Mouse (Mus musculus) CH12.LX (cell line): ENCODE measurements around the gene Socs7. TPM values are rescaled to one million over a fixed set of nuclear protein-coding genes. Genes with fewer than 3 reads are reported as not detected.

Experiments used
- DNase-seq: peaks from one replicate; pipeline ENCODE4 v3.0.0-alpha.2; 2013; ENCODE audit errors: extremely low read depth
- H3K27ac ChIP-seq: 2 replicates; pipeline ENCODE4 v1.5.1; 2012; ENCODE audit warnings: low read depth, mild to moderate bottlenecking, control low read depth, moderate library complexity; ENCODE audit not compliant: insufficient read depth
- H3K27me3 ChIP-seq: replicated peaks from 2 replicates; pipeline ENCODE3; 2012; ENCODE audit warnings: inconsistent platforms
- H3K36me3 ChIP-seq, 2 experiments: replicated peaks in 1 of 2; 2 replicates each; pipeline versions ENCODE3 to v1.6.1; 2012; ENCODE audit warnings: inconsistent platforms in 1 of 2, low read length in 1 of 2, mild to moderate bottlenecking in 1 of 2, mixed read lengths in 1 of 2, moderate library complexity in 1 of 2; ENCODE audit not compliant: control insufficient read depth in 1 of 2, insufficient read depth in 1 of 2
- H3K4me1 ChIP-seq, 2 experiments: 2 replicates each; pipeline ENCODE4 v1.6.1; 2012; ENCODE audit warnings: inconsistent platforms in 1 of 2, moderate library complexity in 1 of 2; ENCODE audit not compliant: insufficient read depth in 2 of 2, control insufficient read depth in 1 of 2
- H3K4me2 ChIP-seq: 2 replicates; pipeline ENCODE4 v1.6.1; 2012; ENCODE audit warnings: low read depth, mild to moderate bottlenecking, control low read depth; ENCODE audit not compliant: poor library complexity, insufficient read depth, severe bottlenecking
- H3K4me3 ChIP-seq, 3 experiments: fragments of 150-350 bp in 1 of 3; sonication (generic) in 1 of 3; replicated peaks in 1 of 3; 2 replicates each; pipeline versions ENCODE3 to v1.5.1; 2011 to 2012; ENCODE audit warnings: low read depth in 2 of 3, low read length in 2 of 3, mild to moderate bottlenecking in 2 of 3, moderate library complexity in 2 of 3, control low read depth in 1 of 3, improper control_type of control experiment in 1 of 3, inconsistent platforms in 1 of 3, mixed read lengths in 1 of 3; ENCODE audit not compliant: poor library complexity in 1 of 3
- H3K79me2 ChIP-seq: replicated peaks from 2 replicates; pipeline ENCODE4 v1.6.1; 2012; ENCODE audit warnings: mild to moderate bottlenecking, moderate library complexity; ENCODE audit not compliant: control insufficient read depth, poor library complexity, insufficient read depth, severe bottlenecking; ENCODE audit errors: extremely low read depth
- H3K9ac ChIP-seq: 2 replicates; pipeline ENCODE4 v1.6.1; 2012; ENCODE audit warnings: low read depth, mild to moderate bottlenecking, control low read depth, moderate library complexity; ENCODE audit not compliant: insufficient read depth
- H3K9me3 ChIP-seq: replicated peaks from 2 replicates; pipeline ENCODE3; 2012; ENCODE audit warnings: low read length, inconsistent platforms, mixed read lengths
- CHD1 ChIP-seq: IDR thresholded peaks from 2 replicates; pipeline ENCODE4 v1.6.1; 2012; ENCODE audit warnings: low read depth, low read length, improper control_type of control experiment, inconsistent platforms
- E2F4 ChIP-seq: IDR thresholded peaks from 2 replicates; pipeline ENCODE4 v1.6.1; 2011; ENCODE audit warnings: low read depth, low read length, improper control_type of control experiment; ENCODE audit not compliant: insufficient replicate concordance
- ELF1 ChIP-seq: IDR thresholded peaks from 2 replicates; pipeline ENCODE4 v1.6.1; 2014; ENCODE audit warnings: low read depth, mild to moderate bottlenecking, inconsistent platforms, low read length, improper control_type of control experiment
- ETS1 ChIP-seq: conservative IDR thresholded peaks from 2 replicates; pipeline ENCODE4 v1.6.1; 2012; ENCODE audit warnings: low read depth, mild to moderate bottlenecking, inconsistent platforms, low read length, improper control_type of control experiment, moderate library complexity
- GABPA ChIP-seq: IDR thresholded peaks from 2 replicates; pipeline ENCODE4 v1.6.1; 2012; ENCODE audit warnings: low read depth, low read length, improper control_type of control experiment, inconsistent platforms; ENCODE audit not compliant: insufficient replicate concordance
- HCFC1 ChIP-seq: IDR thresholded peaks from 2 replicates; pipeline ENCODE4 v1.6.1; 2012; ENCODE audit warnings: low read depth, mild to moderate bottlenecking, inconsistent platforms, low read length, improper control_type of control experiment
- IRF4 ChIP-seq: IDR thresholded peaks from 2 replicates; pipeline ENCODE4 v1.6.1; 2014; ENCODE audit warnings: low read depth, mild to moderate bottlenecking, inconsistent platforms, low read length, improper control_type of control experiment
- KAT2A ChIP-seq: IDR thresholded peaks from 2 replicates; pipeline ENCODE4 v1.6.1; 2012; ENCODE audit warnings: low read length, improper control_type of control experiment, inconsistent platforms; ENCODE audit not compliant: insufficient replicate concordance
- MAX ChIP-seq: IDR thresholded peaks from 2 replicates; pipeline ENCODE4 v1.6.1; 2011; ENCODE audit warnings: low read length, improper control_type of control experiment
- MXI1 ChIP-seq: IDR thresholded peaks from 2 replicates; pipeline ENCODE4 v1.6.1; 2011; ENCODE audit warnings: mild to moderate bottlenecking, low read depth, low read length, improper control_type of control experiment
- MYC ChIP-seq: IDR thresholded peaks from 2 replicates; pipeline ENCODE4 v1.6.1; 2011; ENCODE audit warnings: low read depth, mild to moderate bottlenecking, improper control_type of control experiment, low read length
- NRF1 ChIP-seq: IDR thresholded peaks from 2 replicates; pipeline ENCODE4 v1.6.1; 2014; ENCODE audit warnings: low read depth, mild to moderate bottlenecking, inconsistent platforms, low read length, improper control_type of control experiment, moderate library complexity
- PAX5 ChIP-seq: IDR thresholded peaks from 2 replicates; pipeline ENCODE4 v1.6.1; 2012; ENCODE audit warnings: low read length, inconsistent platforms, mixed read lengths
- RCOR1 ChIP-seq: conservative IDR thresholded peaks from 2 replicates; pipeline ENCODE4 v1.6.1; 2012; ENCODE audit warnings: low read depth, mild to moderate bottlenecking, inconsistent platforms, low read length, improper control_type of control experiment
- SIN3A ChIP-seq: IDR thresholded peaks from 2 replicates; pipeline ENCODE4 v1.6.1; 2012; ENCODE audit warnings: low read length, improper control_type of control experiment, inconsistent platforms
- SMC3 ChIP-seq: IDR thresholded peaks from 2 replicates; pipeline ENCODE4 v1.6.1; 2011; ENCODE audit warnings: low read depth, low read length, improper control_type of control experiment
- TCF12 ChIP-seq: IDR thresholded peaks from 2 replicates; pipeline ENCODE4 v1.6.1; 2014; ENCODE audit warnings: low read depth, mild to moderate bottlenecking, inconsistent platforms, low read length, improper control_type of control experiment
- UBTF ChIP-seq: IDR thresholded peaks from 2 replicates; pipeline ENCODE4 v1.6.1; 2012; ENCODE audit warnings: low read depth, mild to moderate bottlenecking, inconsistent platforms, low read length, improper control_type of control experiment, moderate library complexity
- USF1 ChIP-seq: IDR thresholded peaks from 2 replicates; pipeline ENCODE4 v1.6.1; 2014; ENCODE audit warnings: low read depth, mild to moderate bottlenecking, inconsistent platforms, low read length, improper control_type of control experiment
- USF2 ChIP-seq: conservative IDR thresholded peaks from 2 replicates; pipeline ENCODE4 v1.6.1; 2011; ENCODE audit warnings: low read depth, low read length, improper control_type of control experiment
- ZKSCAN1 ChIP-seq: IDR thresholded peaks from 2 replicates; pipeline ENCODE4 v1.6.1; 2012; ENCODE audit warnings: low read depth, inconsistent platforms, low read length, improper control_type of control experiment, borderline replicate concordance
- ZMIZ1 ChIP-seq: IDR thresholded peaks from 2 replicates; pipeline ENCODE4 v1.6.1; 2012; ENCODE audit warnings: low read depth, mild to moderate bottlenecking, inconsistent platforms, low read length, improper control_type of control experiment
- ZNF384 ChIP-seq: IDR thresholded peaks from 2 replicates; pipeline ENCODE4 v1.6.1; 2012; ENCODE audit warnings: low read depth, low read length, improper control_type of control experiment, inconsistent platforms
- dilution Hi-C: fragments of 300-500 bp; cut with MboI; formaldehyde crosslinking; loops from 2 replicates; pipeline ENCODE4 v1.14.3; 2020; ENCODE audit warnings: low sequenced_read_pairs; ENCODE audit not compliant: extremely low pct_unique_long_range_greater_than_20kb, extremely low pct_ligation_motif_present
- in situ Hi-C: fragments of 300-500 bp; cut with MboI; formaldehyde crosslinking; loops from 3 replicates; pipeline ENCODE4 v1.14.3; 2019; ENCODE audit warnings: low sequenced_read_pairs, low pct_ligation_motif_present, low pct_unique_long_range_greater_than_20kb, mixed read lengths
- polyA plus RNA-seq: library from polyadenylated mRNA; unstranded; fragments of >175 nt; gene quantifications from 2 replicates; pipeline ENCODE4 v1.2.1, GENCODE M21; 2012; ENCODE audit warnings: low read depth; ENCODE audit not compliant: insufficient read length
- total RNA-seq, 2 experiments: library from RNA; depleted of rRNA; stranded (reverse); fragments of 300-350 nt in 1 of 2; fragments of >200 nt in 1 of 2; gene quantifications; 2 replicates each; pipeline ENCODE4 v1.2.3; 2012 to 2014

Socs7 gene
- total and polyA plus RNA-seq, 3 experiments, result 11.9 to 17.4 (median 15.1) TPM

DNA sequence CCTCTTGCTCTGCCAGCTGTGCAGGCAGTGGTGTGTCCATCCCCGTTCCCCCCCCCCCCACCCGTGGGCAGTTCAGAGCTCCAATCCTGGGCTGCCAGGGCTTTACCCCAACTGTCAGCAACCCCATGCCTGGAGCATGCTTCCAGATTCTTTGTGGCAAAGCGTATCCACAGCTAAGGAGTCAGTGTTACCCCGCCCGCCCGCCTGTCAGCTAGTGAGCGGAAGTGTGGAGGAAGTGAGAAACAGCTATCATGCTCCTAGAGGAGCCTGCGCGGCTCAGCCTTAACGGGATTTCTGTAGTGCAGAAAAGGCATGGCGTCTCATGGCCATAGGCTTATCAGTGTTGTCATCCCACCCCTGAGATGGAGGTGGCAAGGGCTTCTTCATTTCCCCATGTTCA is 31.8 kb downstream of the Socs7 start:
- Histone ChIP-seq H3K4me2 (no peak overlapping the region), H3K79me2 (no peaks in the 10 kb centered on the region), H3K9me3 (no peaks in the 10 kb centered on the region), H3K4me3 (no peak overlapping the region), H3K27ac (no peak overlapping the region), H3K4me1 (no peaks in the 10 kb centered on the region), H3K36me3 (peaks cover 43 to 81% of the 10 kb centered on the region in 2 experiments), H3K27me3 (no peaks in the 10 kb centered on the region), H3K9ac (no peak overlapping the region)
- DNase-seq, result no peak
- in situ Hi-C loops, result no loop called here
- TF ChIP-seq SMC3 (no peak), SIN3A (no peak), TCF12 (no peak), RCOR1 (no peak), KAT2A (no peak), PAX5 (no peak), USF2 (no peak), GABPA (no peak), ZNF384 (no peak), MAX (no peak), HCFC1 (no peak), IRF4 (no peak), NRF1 (no peak), ETS1 (no peak)
- dilution Hi-C loops, result no loop called here

- no peak for DNase-seq
- TF ChIP-seq ZKSCAN1, result no peak
- no peak for TF ChIP-seq MYC
- no peak for TF ChIP-seq USF1
- no peak for TF ChIP-seq UBTF
- TF ChIP-seq ZMIZ1, result no peak
- TF ChIP-seq GABPA, result no peak
- no peak for TF ChIP-seq NRF1
- no peak for TF ChIP-seq CHD1
- TF ChIP-seq USF2, result no peak
- no peak for TF ChIP-seq HCFC1
- TF ChIP-seq SMC3, result no peak
- TF ChIP-seq E2F4, result no peak
- no peak for TF ChIP-seq MXI1
- no peak for TF ChIP-seq SIN3A
- TF ChIP-seq ETS1, result no peak
- TF ChIP-seq ELF1, result no peak
- TF ChIP-seq IRF4, result no peak
- Histone ChIP-seq H3K4me3 (no peak overlapping the region), H3K4me2 (no peak overlapping the region), H3K36me3 (peaks cover 13 to 40% of the 10 kb centered on the region in 2 experiments), H3K9ac (no peak overlapping the region), H3K9me3 (no peaks in the 10 kb centered on the region), H3K4me1 (peaks cover 9 to 30% of the 10 kb centered on the region in 2 experiments), H3K27ac (no peak overlapping the region), H3K27me3 (peaks cover 9% of the 10 kb centered on the region), H3K79me2 (no peaks in the 10 kb centered on the region)
- dilution Hi-C loops, result no loop called here
- in situ Hi-C loops, result loop anchor here (5.0 kb wide), 1 partner anchor 36 kb away; the partner anchor contains the start of gene Socs7
These were observed 36.2 kb downstream of the Socs7 start for GRCm38 (mm10) chr11:97398506-97398905.
